Mouse (Mus musculus) liver, postnatal 0 days (tissue): ENCODE measurements around the gene Nr4a1.

ENCODE experiments used
- CTCF ChIP-seq: sonication (generic); IDR thresholded peaks from 2 replicates; pipeline ENCODE4 v1.5.1; 2016; ENCODE audit warnings: antibody characterized with exemption, low read depth
- EP300 ChIP-seq: IDR thresholded peaks from 2 replicates; pipeline ENCODE4 v1.6.1; 2016; ENCODE audit warnings: antibody characterized with exemption, low read depth, mild to moderate bottlenecking

DNA sequence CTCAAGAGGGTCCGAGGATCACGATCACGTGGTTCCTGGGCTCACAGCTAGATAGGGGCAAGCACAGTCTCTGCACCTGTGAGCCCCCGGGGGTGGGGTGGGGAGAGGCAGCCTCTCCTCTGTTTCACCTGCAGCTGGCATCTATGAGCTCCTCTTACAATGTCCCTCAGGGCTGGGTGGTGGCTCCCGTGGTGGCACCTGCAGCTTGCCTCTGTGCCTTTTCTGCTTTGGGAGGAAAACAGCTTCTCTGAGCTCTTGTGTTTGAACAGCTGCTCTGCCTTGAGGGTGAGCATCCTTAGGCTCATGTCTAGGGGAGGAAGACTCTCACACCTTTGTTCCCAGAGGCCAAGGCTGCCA is 18.7 kb upstream of the Nr4a1 start:
- TF ChIP-seq CTCF (no peak), EP300 (no peak)
